Mouse (Mus musculus) ES-E14 (cell line): Measurements from ENCODE around the gene Olfr643. TPM values are rescaled to one million over a fixed set of nuclear protein-coding genes. Genes with fewer than 3 reads are reported as not detected.

Experiments used
- DNase-seq: peaks from one replicate; pipeline ENCODE4 v3.0.0-alpha.2; 2013; ENCODE audit warnings: low read depth, low spot score
- H3K27ac ChIP-seq: 2 replicates; pipeline ENCODE4 v1.5.1; 2012; ENCODE audit warnings: low read depth, mild to moderate bottlenecking, low read length, moderate library complexity, mixed read lengths; ENCODE audit not compliant: poor library complexity, insufficient read depth, severe bottlenecking
- H3K36me3 ChIP-seq: 2 replicates; pipeline ENCODE4 v1.6.1; 2012; ENCODE audit warnings: mild to moderate bottlenecking, low read length, moderate library complexity, mixed read lengths; ENCODE audit not compliant: control insufficient read depth, poor library complexity, insufficient read depth, severe bottlenecking
- H3K4me1 ChIP-seq, 2 experiments: fragments of 150-350 bp in 1 of 2; sonication (generic) in 1 of 2; 2 replicates each; pipeline ENCODE4 v1.6.1; 2012; ENCODE audit warnings: low read length in 2 of 2, mild to moderate bottlenecking in 1 of 2, mixed read lengths in 1 of 2; ENCODE audit not compliant: control insufficient read depth in 2 of 2, insufficient read depth in 2 of 2, poor library complexity in 1 of 2
- H3K4me3 ChIP-seq, 2 experiments: fragments of 150-350 bp in 1 of 2; sonication (generic) in 1 of 2; 2 replicates each; pipeline ENCODE4 v1.5.1; 2012; ENCODE audit warnings: low read length in 2 of 2, low read depth in 1 of 2, mild to moderate bottlenecking in 1 of 2, mixed read lengths in 1 of 2; ENCODE audit not compliant: insufficient read depth in 1 of 2, poor library complexity in 1 of 2, severe bottlenecking in 1 of 2
- H3K9ac ChIP-seq: 2 replicates; pipeline ENCODE4 v1.6.1; 2012; ENCODE audit warnings: low read depth, mild to moderate bottlenecking, low read length, mixed read lengths; ENCODE audit not compliant: poor library complexity, insufficient read depth, severe bottlenecking
- H3K9me3 ChIP-seq: fragments of 150-350 bp; sonication (generic); 2 replicates; pipeline ENCODE4 v1.6.1; 2012; ENCODE audit warnings: low read depth, mild to moderate bottlenecking, low read length; ENCODE audit not compliant: control insufficient read depth, insufficient read depth
- CHD2 ChIP-seq: IDR thresholded peaks from 2 replicates; pipeline ENCODE4 v1.6.1; 2014; ENCODE audit warnings: mild to moderate bottlenecking, low read depth, low read length, inconsistent platforms
- HCFC1 ChIP-seq: IDR thresholded peaks from 2 replicates; pipeline ENCODE4 v1.6.1; 2012; ENCODE audit warnings: low read length, inconsistent platforms, borderline replicate concordance; ENCODE audit not compliant: insufficient read depth
- MAFK ChIP-seq: IDR thresholded peaks from 2 replicates; pipeline ENCODE4 v1.6.1; 2014; ENCODE audit warnings: mild to moderate bottlenecking, low read depth, low read length, inconsistent platforms; ENCODE audit not compliant: insufficient read depth
- ZC3H11A ChIP-seq: IDR thresholded peaks from 2 replicates; pipeline ENCODE4 v1.6.1; 2012; ENCODE audit warnings: low read depth, mild to moderate bottlenecking, inconsistent platforms, low read length, borderline replicate concordance
- ZNF384 ChIP-seq: IDR thresholded peaks from 2 replicates; pipeline ENCODE4 v1.6.1; 2012; ENCODE audit warnings: low read depth, low read length, inconsistent platforms
- in situ Hi-C, 2 experiments: fragments of 600-800 bp; cut with MboI; formaldehyde crosslinking; loops; one replicate each; pipeline ENCODE4 v1.15.1; 2025; ENCODE audit warnings: low sequenced_read_pairs in 2 of 2, inconsistent platforms in 1 of 2; ENCODE audit not compliant: unreplicated experiment in 2 of 2
- total RNA-seq: library from RNA; depleted of rRNA; stranded (reverse); fragments of 300-350 nt; gene quantifications from 2 replicates; pipeline ENCODE4 v1.2.3, GENCODE M21; 2012

Olfr643 gene
- total RNA-seq, 1 experiment = not detected

DNA sequence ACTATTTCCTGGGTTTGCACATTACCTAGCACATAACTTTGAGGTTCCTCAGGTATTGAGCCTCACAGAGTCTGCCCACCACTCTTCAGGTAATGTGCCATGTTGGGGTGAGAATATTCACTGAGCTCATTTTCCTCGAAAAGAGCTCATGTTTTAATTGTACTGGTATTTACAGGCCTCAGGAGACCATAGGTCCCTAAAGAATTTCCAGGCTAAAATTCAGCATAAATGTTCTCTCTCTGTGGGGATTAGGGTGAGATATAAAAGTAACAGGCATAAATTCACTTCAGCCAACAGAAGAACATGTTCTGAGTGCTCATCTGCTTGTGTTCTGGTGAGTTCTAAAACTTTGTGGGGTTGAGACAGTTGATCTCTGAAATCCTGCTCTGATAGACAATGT lies 102.1 kb downstream of the Olfr643 start, which contains the start of gene Olfr641:
Gene Olfr641, plus strand, starts transcription at position 301 of the 400 bp plus-strand sequence.
- no peaks in the 10 kb centered on the region for H3K4me1 ChIP-seq
- H3K4me3 ChIP-seq = peak within 1 kb of the TSS in 1 of 2 experiments; percentile 32; a peak in 1 of 4 replicates
- H3K9ac ChIP-seq = no peak within 1 kb of the TSS
- in situ Hi-C loops = no loop called here
- no peak within 1 kb of the TSS for H3K27ac ChIP-seq
- DNase-seq = no peak
- no peaks in the 10 kb centered on the region for H3K9me3 ChIP-seq
- no peaks in the 10 kb centered on the region for H3K36me3 ChIP-seq
- no peak for TF ChIP-seq ZNF384
- TF ChIP-seq HCFC1 = no peak
- no peak for TF ChIP-seq CHD2
- no peak for TF ChIP-seq MAFK
- TF ChIP-seq ZC3H11A = no peak

DNA sequence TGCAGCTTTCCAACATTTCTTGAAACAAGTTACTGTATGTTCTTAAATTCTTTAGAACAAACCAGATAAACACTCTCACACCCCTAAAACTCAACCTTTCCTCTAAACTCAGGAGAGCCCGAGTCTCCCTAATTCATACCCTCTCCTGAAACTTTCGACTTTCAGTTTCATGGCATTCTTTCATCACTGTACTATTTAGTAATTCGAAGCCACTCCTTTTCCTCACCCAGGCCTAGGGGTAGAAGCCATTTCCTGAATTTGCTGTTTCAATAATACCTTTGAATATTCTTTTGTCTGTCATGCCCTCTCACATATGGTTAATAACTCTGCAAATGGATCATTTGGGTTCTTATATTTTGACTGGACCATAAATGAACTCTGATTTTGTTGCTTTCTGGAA lies 110.2 kb downstream of the Olfr643 start:
- Histone ChIP-seq H3K4me1 (no peaks in the 10 kb centered on the region), H3K36me3 (no peaks in the 10 kb centered on the region), H3K27ac (no peak overlapping the region), H3K4me3 (no peak overlapping the region), H3K9ac (no peak overlapping the region), H3K9me3 (no peaks in the 10 kb centered on the region)
- in situ Hi-C loops = no loop called here
- no peak for DNase-seq
- TF ChIP-seq HCFC1 = no peak
- no peak for TF ChIP-seq MAFK
- TF ChIP-seq ZC3H11A = no peak
- no peak for TF ChIP-seq ZNF384
- TF ChIP-seq CHD2 = no peak

DNA sequence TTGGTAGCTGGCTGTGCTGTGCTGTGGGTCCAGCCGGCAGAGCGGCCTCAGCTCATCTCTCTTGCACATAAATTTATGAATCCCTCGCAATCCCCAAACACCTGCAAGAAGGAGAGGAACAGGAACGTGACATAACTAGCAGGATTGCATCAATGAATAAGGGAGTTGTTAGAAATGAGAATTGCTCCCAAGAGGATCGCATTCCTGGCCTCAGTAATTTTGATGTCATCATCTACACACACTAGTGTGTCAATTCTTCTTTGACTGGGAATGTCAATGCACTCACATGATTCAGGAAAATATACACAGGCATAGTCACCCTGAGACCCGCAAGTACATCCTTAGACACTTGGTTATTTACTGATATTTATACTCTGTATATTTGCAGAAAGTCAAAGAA lies 111.7 kb downstream of the Olfr643 start, which contains the start of gene Olfr640:
Gene Olfr640, minus strand, starts transcription at position 101 of the 400 bp plus-strand sequence.
- Histone ChIP-seq H3K36me3 (no peaks in the 10 kb centered on the region), H3K27ac (no peak within 1 kb of the TSS), H3K4me3 (no peak within 1 kb of the TSS), H3K9ac (no peak within 1 kb of the TSS), H3K4me1 (no peaks in the 10 kb centered on the region), H3K9me3 (no peaks in the 10 kb centered on the region)
- in situ Hi-C loops = no loop called here
- no peak for DNase-seq
- no peak for TF ChIP-seq CHD2
- no peak for TF ChIP-seq ZNF384
- no peak for TF ChIP-seq ZC3H11A
- no peak for TF ChIP-seq HCFC1
- no peak for TF ChIP-seq MAFK

DNA sequence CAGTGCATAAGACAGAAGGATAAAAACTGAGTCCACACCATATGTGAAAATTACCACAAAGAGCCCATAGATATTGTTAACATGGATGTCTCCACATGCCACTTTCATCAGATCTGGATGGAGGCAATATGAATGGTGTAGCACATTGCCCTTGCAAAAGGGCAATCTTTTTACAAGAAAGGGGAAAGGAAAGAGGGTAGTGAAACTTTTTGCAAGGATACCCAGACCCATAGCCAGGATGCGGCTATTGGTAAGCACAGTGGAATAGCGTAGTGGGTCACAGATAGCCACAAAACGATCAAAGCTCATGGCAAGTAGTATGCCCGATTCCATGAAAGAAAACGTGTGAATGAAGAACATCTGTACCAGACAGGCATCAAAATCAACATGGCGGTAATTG lies 115.6 kb downstream of the Olfr643 start:
- Histone ChIP-seq H3K27ac (no peak overlapping the region), H3K36me3 (no peaks in the 10 kb centered on the region), H3K9me3 (no peaks in the 10 kb centered on the region), H3K9ac (no peak overlapping the region), H3K4me3 (no peak overlapping the region), H3K4me1 (no peaks in the 10 kb centered on the region)
- in situ Hi-C loops = no loop called here
- TF ChIP-seq CHD2 = no peak
- TF ChIP-seq HCFC1 = no peak
- no peak for TF ChIP-seq ZNF384
- TF ChIP-seq ZC3H11A = no peak
- TF ChIP-seq MAFK = no peak
- DNase-seq = no peak

DNA sequence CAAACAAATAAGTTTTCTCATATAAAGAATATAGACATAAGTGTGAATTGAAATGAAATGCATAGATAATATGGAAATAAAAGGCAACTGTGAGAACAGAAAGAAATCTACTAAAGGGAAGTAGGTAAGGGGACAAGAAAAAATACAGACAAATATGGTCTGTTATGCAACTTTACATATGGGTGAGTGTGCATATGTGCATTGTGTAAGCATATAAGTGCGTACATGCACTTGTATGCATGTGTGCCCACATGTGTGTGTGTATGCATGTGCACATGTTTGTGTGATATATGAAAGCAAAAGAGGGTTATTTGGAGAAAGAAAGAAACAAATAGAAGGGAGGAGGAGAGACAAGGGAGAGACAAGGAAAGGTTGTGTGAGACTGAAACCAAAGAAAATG lies 118.3 kb downstream of the Olfr643 start:
- Histone ChIP-seq H3K4me3 (no peak overlapping the region), H3K27ac (no peak overlapping the region), H3K9me3 (no peaks in the 10 kb centered on the region), H3K4me1 (no peaks in the 10 kb centered on the region), H3K9ac (no peak overlapping the region), H3K36me3 (no peaks in the 10 kb centered on the region)
- in situ Hi-C loops = no loop called here
- DNase-seq = no peak
- TF ChIP-seq CHD2 (no peak), ZC3H11A (no peak)
